Mouse (Mus musculus) liver, embryonic 16.5 days (tissue): Measurements from ENCODE around the gene Mia2. TPM values are rescaled to one million over a fixed set of nuclear protein-coding genes. Genes with fewer than 3 reads are reported as not detected.

Experiments
- ATAC-seq: fragments of 200-750 bp; cut with Nextera tagmentation; 2 replicates; pipeline ENCODE4 v1.8.0; 2017; ENCODE audit warnings: low read depth, mild to moderate bottlenecking, moderate number of reproducible peaks, moderate library complexity
- H3K27ac ChIP-seq: fragments of 300-500 bp; sonication (generic); 2 replicates; pipeline ENCODE4 v1.5.1; 2014; ENCODE audit warnings: mild to moderate bottlenecking, low read length
- H3K27me3 ChIP-seq: fragments of 300-500 bp; sonication (generic); 2 replicates; pipeline ENCODE4 v1.6.1; 2014; ENCODE audit warnings: low read depth, low read length, mixed read lengths; ENCODE audit not compliant: control insufficient read depth, insufficient read depth
- H3K36me3 ChIP-seq: fragments of 300-500 bp; sonication (generic); 2 replicates; pipeline ENCODE4 v1.6.1; 2014; ENCODE audit warnings: mild to moderate bottlenecking; ENCODE audit not compliant: control insufficient read depth, insufficient read depth
- H3K4me1 ChIP-seq: fragments of 300-500 bp; sonication (generic); 2 replicates; pipeline ENCODE4 v1.6.1; 2014; ENCODE audit warnings: low read depth, low read length, mixed read lengths; ENCODE audit not compliant: control insufficient read depth
- H3K4me2 ChIP-seq: fragments of 300-500 bp; sonication (generic); 2 replicates; pipeline ENCODE4 v1.6.1; 2014; ENCODE audit warnings: low read depth, low read length, mixed read lengths
- H3K4me3 ChIP-seq: fragments of 300-500 bp; sonication (generic); 2 replicates; pipeline ENCODE4 v1.5.1; 2014; ENCODE audit warnings: low read depth, mild to moderate bottlenecking, low read length
- H3K9ac ChIP-seq: fragments of 300-500 bp; sonication (generic); 2 replicates; pipeline ENCODE4 v1.6.1; 2014; ENCODE audit warnings: low read depth, low read length
- H3K9me3 ChIP-seq: fragments of 300-500 bp; sonication (generic); replicated peaks from 2 replicates; pipeline ENCODE4 v1.6.1; 2016; ENCODE audit warnings: low read length; ENCODE audit not compliant: control insufficient read depth
- WGBS: fragments of 180-500 bp; shearing (Covaris S2); extraction: QIAGEN DNeasy Blood & Tissue Kit; methylation state at CpG from one replicate; pipeline ENCODE4 v1.1.7; 2014; ENCODE audit not compliant: insufficient replicate concordance; 5-methylcytosine and 5-hydroxymethylcytosine counted together
- polyA plus RNA-seq: library from polyadenylated mRNA; unstranded; fragments of >200 nt; fragmentation: Nextera tagmentation; extraction: Ambion mirVana; gene quantifications from 2 replicates; pipeline ENCODE4 v1.2.1, GENCODE M21; 2015

The Mia2 gene
- polyA plus RNA-seq, 1 experiment from 2014 or later, result 56.2 TPM

- no peaks in the 10 kb centered on the region for H3K9me3 ChIP-seq
- 85% methylated on average over 4 of the region's 4 CpGs for WGBS
These were observed 100.3 kb downstream of the Mia2 start for GRCm38 (mm10) chr12:59195941-59196340.

DNA sequence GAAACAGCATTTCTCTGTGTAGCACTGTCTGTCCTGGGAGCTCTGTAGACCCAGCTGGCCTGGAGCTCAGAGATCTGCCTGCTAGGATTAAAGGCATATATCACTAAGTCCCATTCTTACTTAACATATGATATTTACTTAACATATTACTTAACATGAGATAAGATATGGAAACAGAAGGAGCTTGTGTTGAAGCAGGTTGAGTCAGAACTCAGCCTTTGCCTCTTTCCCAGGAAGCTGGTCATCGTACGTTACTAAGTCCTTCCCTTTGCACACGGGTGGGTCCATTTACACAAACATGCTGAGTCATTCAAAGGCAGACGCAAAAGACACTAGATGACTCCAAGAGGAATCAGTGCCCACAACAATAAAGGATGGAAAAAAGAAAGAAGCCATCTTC is 103.2 kb downstream of the Mia2 start:
- peaks cover 10% of the 10 kb centered on the region for H3K36me3 ChIP-seq
- no peaks in the 10 kb centered on the region for H3K9me3 ChIP-seq
- H3K4me1 ChIP-seq, result peaks cover 13% of the 10 kb centered on the region
- no peak overlapping the region for H3K9ac ChIP-seq
- H3K27me3 ChIP-seq, result no peaks in the 10 kb centered on the region
- WGBS, result 31% methylated on average over 4 of the region's 4 CpGs
- no peak for ATAC-seq
- no peak overlapping the region for H3K4me2 ChIP-seq
- H3K4me3 ChIP-seq, result no peak overlapping the region
- H3K27ac ChIP-seq, result no peak overlapping the region

More at GRCm38 (mm10) chr12:59195941-59196340, 100.3 kb downstream of the Mia2 start:
- H3K36me3 ChIP-seq, result peaks cover 7% of the 10 kb centered on the region
- H3K27ac ChIP-seq, result no peak overlapping the region
- H3K4me1 ChIP-seq, result peaks cover 16% of the 10 kb centered on the region
- no peak overlapping the region for H3K4me2 ChIP-seq
- no peak overlapping the region for H3K9ac ChIP-seq
- H3K27me3 ChIP-seq, result no peaks in the 10 kb centered on the region
- H3K4me3 ChIP-seq, result no peak overlapping the region
- no peak for ATAC-seq

DNA sequence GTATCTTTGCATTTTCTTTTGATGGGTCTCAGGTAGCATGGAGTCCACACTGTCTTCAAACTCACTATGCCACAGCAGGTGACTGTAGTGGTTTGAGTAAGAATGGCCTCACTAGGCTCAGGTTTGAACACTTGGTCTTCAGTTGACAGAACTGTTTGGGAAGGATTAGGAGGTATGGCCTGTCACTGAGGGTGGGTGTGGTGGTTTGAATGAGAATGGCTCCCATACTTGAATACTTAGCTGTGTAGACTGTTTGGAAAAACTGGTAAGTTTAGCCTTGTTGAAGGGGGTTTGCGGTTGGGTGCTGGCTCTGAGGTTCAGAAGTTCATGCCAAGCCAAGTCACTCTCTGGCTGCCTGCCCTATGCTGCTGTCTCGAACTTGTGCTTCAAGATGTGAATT is 103.8 kb downstream of the Mia2 start:
- Histone ChIP-seq H3K27ac (no peak overlapping the region), H3K36me3 (peaks cover 13% of the 10 kb centered on the region), H3K27me3 (no peaks in the 10 kb centered on the region), H3K9me3 (no peaks in the 10 kb centered on the region), H3K9ac (no peak overlapping the region), H3K4me3 (no peak overlapping the region), H3K4me1 (peaks cover 9% of the 10 kb centered on the region), H3K4me2 (no peak overlapping the region)
- 88% methylated on average over 2 of the region's 2 CpGs for WGBS
- no peak for ATAC-seq

- no peak for ATAC-seq
- no peaks in the 10 kb centered on the region for H3K27me3 ChIP-seq
- peaks cover 10% of the 10 kb centered on the region for H3K4me1 ChIP-seq
- no peaks in the 10 kb centered on the region for H3K9me3 ChIP-seq
- H3K4me2 ChIP-seq, result no peak overlapping the region
- H3K4me3 ChIP-seq, result no peak overlapping the region
- no peak overlapping the region for H3K27ac ChIP-seq
- H3K9ac ChIP-seq, result no peak overlapping the region
- WGBS, result 86% methylated on average over 6 of the region's 6 CpGs
- peaks cover 9% of the 10 kb centered on the region for H3K36me3 ChIP-seq
These were observed 110.0 kb downstream of the Mia2 start for GRCm38 (mm10) chr12:59205571-59205970.

GRCm38 (mm10) chr12:59206208-59206999 is 110.8 kb downstream of the Mia2 start:
- no peak for ATAC-seq
- Histone ChIP-seq H3K36me3 (peaks cover 9% of the 10 kb centered on the region), H3K9me3 (no peaks in the 10 kb centered on the region), H3K9ac (no peak overlapping the region), H3K4me2 (no peak overlapping the region), H3K4me3 (no peak overlapping the region), H3K27ac (no peak overlapping the region), H3K27me3 (no peaks in the 10 kb centered on the region), H3K4me1 (peaks cover 10% of the 10 kb centered on the region)
- 63% methylated on average over 4 of the region's 4 CpGs for WGBS

GRCm38 (mm10) chr12:59207000-59207390 is 111.4 kb downstream of the Mia2 start:
- peaks cover 9% of the 10 kb centered on the region for H3K36me3 ChIP-seq
- no peak overlapping the region for H3K4me3 ChIP-seq
- no peak overlapping the region for H3K9ac ChIP-seq
- H3K27ac ChIP-seq, result no peak overlapping the region
- H3K4me1 ChIP-seq, result peaks cover 10% of the 10 kb centered on the region
- no peak overlapping the region for H3K4me2 ChIP-seq
- no peak for ATAC-seq
- no peaks in the 10 kb centered on the region for H3K9me3 ChIP-seq
- WGBS, result 14% methylated on average over 3 of the region's 3 CpGs
- H3K27me3 ChIP-seq, result no peaks in the 10 kb centered on the region

DNA sequence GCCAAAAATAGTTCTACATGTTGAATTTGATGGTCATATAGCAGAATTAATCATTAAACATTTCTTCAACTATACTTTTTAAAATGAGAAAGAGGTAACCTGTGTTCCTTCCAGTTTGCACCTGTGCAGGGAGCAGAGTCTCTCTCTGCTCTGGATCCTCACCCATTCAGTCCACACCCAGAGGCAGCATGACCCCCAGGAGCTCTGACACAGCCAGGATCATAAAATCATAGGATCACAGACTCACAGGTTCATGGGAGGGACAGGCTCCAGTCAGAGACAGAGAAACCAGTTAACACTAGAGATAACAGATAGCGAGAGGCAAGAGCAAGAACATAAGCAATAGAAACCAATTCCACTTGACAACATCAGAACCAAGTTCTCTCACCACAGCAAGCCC is 112.2 kb downstream of the Mia2 start:
- H3K4me2 ChIP-seq, result no peak overlapping the region
- no peaks in the 10 kb centered on the region for H3K27me3 ChIP-seq
- peaks cover 4% of the 10 kb centered on the region; the same call in 1 of the 2 replicates for H3K36me3 ChIP-seq
- H3K27ac ChIP-seq, result no peak overlapping the region
- whole genome bisulfite sequencing, result 29% methylated on average over 1 of the region's 1 CpGs
- H3K4me3 ChIP-seq, result no peak overlapping the region
- H3K9me3 ChIP-seq, result no peaks in the 10 kb centered on the region
- ATAC-seq, result no peak
- H3K4me1 ChIP-seq, result peaks cover 10% of the 10 kb centered on the region
- H3K9ac ChIP-seq, result no peak overlapping the region

GRCm38 (mm10) chr12:59216176-59216575 is 120.6 kb downstream of the Mia2 start:
- no peaks in the 10 kb centered on the region for H3K9me3 ChIP-seq
- H3K4me2 ChIP-seq, result no peak overlapping the region
- H3K4me3 ChIP-seq, result no peak overlapping the region
- H3K36me3 ChIP-seq, result no peaks in the 10 kb centered on the region
- no peak for ATAC-seq
- WGBS, result 61% methylated on average over 4 of the region's 4 CpGs
- H3K4me1 ChIP-seq, result peaks cover 15% of the 10 kb centered on the region
- H3K27ac ChIP-seq, result no peak overlapping the region
- H3K9ac ChIP-seq, result no peak overlapping the region
- H3K27me3 ChIP-seq, result no peaks in the 10 kb centered on the region

DNA sequence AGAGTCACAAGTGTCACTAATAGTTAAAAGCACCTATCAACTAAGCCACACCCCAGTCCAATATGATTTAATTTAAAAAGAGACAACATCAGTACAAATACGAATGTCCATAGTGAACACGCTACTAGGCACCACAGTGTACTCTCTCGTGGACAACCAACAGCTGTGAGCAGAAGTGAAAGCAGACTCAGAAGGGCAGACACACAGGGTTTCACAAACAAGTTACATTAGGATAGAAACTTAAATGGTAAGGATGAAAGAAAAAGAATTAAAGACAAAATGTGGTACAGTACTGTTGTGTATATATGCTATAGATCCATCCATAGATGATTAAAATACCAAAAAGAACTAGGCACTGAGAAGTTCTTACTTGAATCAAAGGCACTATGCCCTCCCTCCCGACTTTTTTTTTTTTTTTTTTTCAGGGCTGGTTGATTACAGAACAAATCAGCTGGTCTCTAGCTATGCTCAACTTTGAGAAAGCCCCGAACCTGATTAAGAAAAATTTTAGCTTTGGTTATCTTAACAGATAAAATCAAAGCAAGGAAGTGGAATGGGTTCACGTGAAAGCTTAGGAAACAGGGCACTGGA is 121.2 kb downstream of the Mia2 start:
- peak overlapping the region; percentile 92; the same call in 1 of the 2 replicates for H3K4me3 ChIP-seq
- H3K27me3 ChIP-seq, result no peaks in the 10 kb centered on the region
- no peaks in the 10 kb centered on the region for H3K9me3 ChIP-seq
- peaks cover 15% of the 10 kb centered on the region for H3K4me1 ChIP-seq
- no peak overlapping the region for H3K9ac ChIP-seq
- H3K4me2 ChIP-seq, result peak overlapping the region; percentile 63; the same call in 1 of the 2 replicates
- ATAC-seq, result no peak
- H3K27ac ChIP-seq, result no peak overlapping the region
- WGBS, result 46% methylated on average over 6 of the region's 6 CpGs
- H3K36me3 ChIP-seq, result no peaks in the 10 kb centered on the region
